In the genomic region with DNA sequence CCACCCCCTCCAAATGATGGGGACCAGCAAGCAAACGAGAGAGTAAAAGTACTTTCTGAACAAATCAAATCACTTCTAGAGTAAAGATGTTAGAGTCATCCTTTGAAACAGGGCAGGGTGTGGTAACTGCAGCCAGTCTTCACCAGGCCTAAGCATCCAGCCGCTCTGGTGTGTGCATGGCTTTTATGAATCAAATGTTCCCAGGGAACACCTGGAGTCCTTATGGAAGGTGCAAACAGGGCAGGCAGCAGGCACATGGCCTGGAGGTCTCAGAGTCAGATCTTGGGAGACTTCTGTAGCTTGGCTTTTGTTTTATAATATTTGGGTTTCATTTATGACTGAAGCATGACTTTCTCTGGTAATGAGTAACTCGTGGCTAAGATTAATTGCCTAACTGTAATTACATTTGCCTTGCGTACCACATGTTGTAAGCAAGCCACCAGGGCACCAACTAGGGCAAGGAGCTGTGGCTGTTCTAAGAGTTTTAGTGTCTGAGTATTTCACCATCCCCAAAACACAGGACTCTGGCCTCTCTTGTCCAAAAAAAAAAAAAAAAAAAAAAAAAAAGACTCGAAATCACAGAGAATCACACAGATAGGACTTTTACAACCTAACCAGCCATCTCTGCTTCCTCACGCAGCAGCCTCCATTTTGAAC, we compare ENCODE assay signal across 21 mouse cellular contexts.
DNase-seq lines count a peak whose midpoint lies in the region; ATAC-seq and TF ChIP-seq lines count a peak whose summit lies in the region.
"Had no signal": no experiment of that assay in that cellular context is flagged by ENCODE, and none has a peak within 500 bp of the region (broad histone marks: within the 10 kb centered on the region; RNA-seq: fewer than 3 reads in every experiment).

No protein-coding gene starts in this region.

- 0 out of 2 replicates have a peak overlapping the region, but pooled peaks have one; percentile 9 for H3K27ac ChIP-seq in kidney, embryonic 15.5 days
- H3K27ac ChIP-seq: forebrain, embryonic 12.5 days; heart, embryonic 10.5 days; hindbrain, embryonic 15.5 days; layer of hippocampus, adult 2 months; liver, embryonic 13.5 days; midbrain, embryonic 13.5 days; neural tube, embryonic 12.5 days; stomach, postnatal 0 days had no signal

- ATAC-seq in kidney, embryonic 15.5 days (replicated peaks; ENCODE audit: low FRiP score), result no peak
- no peak for ATAC-seq in Patski
- ATAC-seq: midbrain, embryonic 13.5 days had no signal

- CTCF ChIA-PET in Patski (lab: Charles Lee), result interaction anchor here (1.3 kb wide), 1 partner anchor 19 kb away, joined by 3 read pairs; no protein-coding TSS in a partner anchor

- TF ChIP-seq CTCF in Patski (IDR thresholded peaks at IDR 0.05), result no peak

- 66% methylated on average over 6 of the region's 6 CpGs for WGBS in kidney, embryonic 15.5 days
- WGBS in large intestine, adult 2 months, result 29% methylated on average over 6 of the region's 6 CpGs

- no peaks in the 10 kb centered on the region for H3K27me3 ChIP-seq in kidney, embryonic 15.5 days
- no peaks in the 10 kb centered on the region for H3K27me3 ChIP-seq in Patski
- H3K27me3 ChIP-seq: forebrain, embryonic 12.5 days; hindbrain, embryonic 15.5 days; liver, embryonic 13.5 days; megakaryocyte, embryonic 14.5 days; midbrain, embryonic 13.5 days; neural tube, embryonic 12.5 days had no signal

- in situ Hi-C loops in Patski (cut with MboI; ENCODE audit: low pct_unique_long_range_greater_than_20kb), result no loop called here

- no peak overlapping the region for H3K9ac ChIP-seq in kidney, embryonic 15.5 days
- H3K9ac ChIP-seq: forebrain, embryonic 12.5 days; hindbrain, embryonic 15.5 days; liver, embryonic 13.5 days; midbrain, embryonic 13.5 days; neural tube, embryonic 12.5 days had no signal

- H3K36me3 ChIP-seq in kidney, embryonic 15.5 days, result no peaks in the 10 kb centered on the region
- H3K36me3 ChIP-seq: forebrain, embryonic 12.5 days; hindbrain, embryonic 15.5 days; midbrain, embryonic 13.5 days; neural tube, embryonic 12.5 days had no signal

- no peak for DNase-seq in kidney, adult 11 months
- peak; percentile 27 for DNase-seq in Patski (ENCODE audit: low read depth, low spot score)
- DNase-seq in forelimb bud, embryonic 11.5 days (ENCODE audit: low read depth, low spot score), result peak; percentile 34
- DNase-seq in large intestine, adult 2 months (ENCODE audit: low read depth, low spot score), result peak; percentile 7
- DNase-seq in cerebellum, postnatal 36 days, result no peak
- DNase-seq in frontal cortex, postnatal 25 days (ENCODE audit: low spot score in 2 of 2), result no peak
- DNase-seq: adrenal gland, postnatal 36 days; cerebellum, adult 9-10 months; liver, embryonic 13.5 days; lung, adult 2 months; lung, postnatal 14 days; right cerebral cortex, postnatal 14 days had no signal

- POLR2A ChIA-PET in Patski (lab: Charles Lee), result interaction anchor here (1.0 kb wide), 1 partner anchor 22 kb away, joined by 3 read pairs; no protein-coding TSS in a partner anchor

- no peak overlapping the region for H3K4me3 ChIP-seq in kidney, embryonic 15.5 days (replicated peaks)
- H3K4me3 ChIP-seq: forebrain, embryonic 12.5 days; heart, embryonic 10.5 days; hindbrain, embryonic 15.5 days; layer of hippocampus, adult 2 months; liver, embryonic 13.5 days; megakaryocyte, embryonic 14.5 days; midbrain, embryonic 13.5 days; neural tube, embryonic 12.5 days had no signal

- H3K4me2 ChIP-seq in kidney, embryonic 15.5 days, result no peak overlapping the region
- H3K4me2 ChIP-seq: forebrain, embryonic 12.5 days; hindbrain, embryonic 15.5 days; liver, embryonic 13.5 days; midbrain, embryonic 13.5 days; neural tube, embryonic 12.5 days had no signal

- no peaks in the 10 kb centered on the region for H3K9me3 ChIP-seq in kidney, embryonic 15.5 days (replicated peaks)
- H3K9me3 ChIP-seq: forebrain, embryonic 12.5 days; heart, embryonic 10.5 days; hindbrain, embryonic 15.5 days; liver, embryonic 13.5 days; megakaryocyte, embryonic 14.5 days; midbrain, embryonic 13.5 days; neural tube, embryonic 12.5 days had no signal

- peaks cover 5% of the 10 kb centered on the region; the same call in 1 of the 2 replicates for H3K4me1 ChIP-seq in kidney, embryonic 15.5 days
- H3K4me1 ChIP-seq: forebrain, embryonic 12.5 days; hindbrain, embryonic 15.5 days had no signal

Comparison
In these comparisons a context has a peak if more than half of its experiments do, and no peak if none do; other contexts are left out.
1. DNase-seq: peak in Patski (single experiment), forelimb bud, embryonic 11.5 days (single experiment) and large intestine, adult 2 months (single experiment); none in kidney, adult 11 months (single experiment), cerebellum, postnatal 36 days (0 of 2) and frontal cortex, postnatal 25 days (0 of 2).